Mouse (Mus musculus): ENCODE results near the gene Emc10. TPM values are rescaled to one million over a fixed set of nuclear protein-coding genes. Genes with fewer than 3 reads are reported as not detected.
A peak's percentile ranks its signal among the peaks of the same experiment; 100 is the strongest.

The Emc10 gene
- total RNA-seq, 2 experiments from 2014 or later = 145 to 164 TPM

GRCm38 (mm10) chr7:44527483-44528398, 31.4 kb upstream of the Emc10 start:
- intact Hi-C loops (cut with DNase I) = no loop called here
- DNase-seq (ENCODE audit: low spot score in 2 of 2) = peak; percentile 80 to 81

- intact Hi-C loops (cut with DNase I) = no loop called here
- DNase-seq (ENCODE audit: low spot score in 2 of 2) = no peak
These were observed 30.3 kb upstream of the Emc10 start for GRCm38 (mm10) chr7:44526414-44527154.

- intact Hi-C loops (cut with DNase I) = no loop called here
- peak in 1 of 2 experiments; percentile 49 for DNase-seq (ENCODE audit: low spot score in 2 of 2)
These were observed 28.9 kb upstream of the Emc10 start for GRCm38 (mm10) chr7:44525126-44525832.

GRCm38 (mm10) chr7:44524502-44524901, 28.2 kb upstream of the Emc10 start, which contains the start of gene Mybpc2:
Mybpc2 (minus strand) TSS chr7:44524656.
- intact Hi-C loops (cut with DNase I) = loop anchor here (5.0 kb wide), 2 partner anchors 33 to 128 kb away; no protein-coding TSS in a partner anchor

GRCm38 (mm10) chr7:44523056-44523455, 26.7 kb upstream of the Emc10 start:
- no peak for DNase-seq (ENCODE audit: low spot score in 2 of 2)
- intact Hi-C loops (cut with DNase I) = loop anchor here (5.0 kb wide), 2 partner anchors 34 to 129 kb away; no protein-coding TSS in a partner anchor

More at GRCm38 (mm10) chr7:44524502-44524901, 28.2 kb upstream of the Emc10 start, which contains the start of gene Mybpc2:
- no peak for DNase-seq (ENCODE audit: low spot score in 2 of 2)

- DNase-seq (ENCODE audit: low spot score in 2 of 2) = peak; percentile 38 to 48
- intact Hi-C loops (cut with DNase I) = loop anchor here (5.0 kb wide), 2 partner anchors 36 to 131 kb away; no protein-coding TSS in a partner anchor
These were observed 25.4 kb upstream of the Emc10 start for GRCm38 (mm10) chr7:44521710-44522109.

GRCm38 (mm10) chr7:44520990-44521389, 24.7 kb upstream of the Emc10 start:
- DNase-seq (ENCODE audit: low spot score in 2 of 2) = no peak
- intact Hi-C loops (cut with DNase I) = loop anchor here (5.0 kb wide), 2 partner anchors 36 to 131 kb away; no protein-coding TSS in a partner anchor

- intact Hi-C loops (cut with DNase I) = no loop called here
- no peak for DNase-seq (ENCODE audit: low spot score in 2 of 2)
These were observed 23.0 kb upstream of the Emc10 start for GRCm38 (mm10) chr7:44519240-44519913.

- DNase-seq (ENCODE audit: low spot score in 2 of 2) = no peak
- intact Hi-C loops (cut with DNase I) = no loop called here
These were observed 11.2 kb upstream of the Emc10 start for GRCm38 (mm10) chr7:44507491-44507890.

GRCm38 (mm10) chr7:44501563-44502115, 5.3 kb upstream of the Emc10 start:
- intact Hi-C loops (cut with DNase I) = loop anchor here (2.0 to 5.0 kb wide), 3 partner anchors 47 to 151 kb away; partner anchors contain the start of gene Pold1
- DNase-seq (ENCODE audit: low spot score in 2 of 2) = peak; percentile 81 to 85

GRCm38 (mm10) chr7:44500046-44500445, 3.7 kb upstream of the Emc10 start:
- intact Hi-C loops (cut with DNase I) = loop anchor here (2.0 to 5.0 kb wide), 3 partner anchors 49 to 152 kb away; partner anchors contain the start of gene Pold1
- DNase-seq (ENCODE audit: low spot score in 2 of 2) = no peak

- no peak for DNase-seq (ENCODE audit: low spot score in 2 of 2)
- intact Hi-C loops (cut with DNase I) = no loop called here
These were observed 2.6 kb upstream of the Emc10 start for GRCm38 (mm10) chr7:44498922-44499321.

- no peak for DNase-seq (ENCODE audit: low spot score in 2 of 2)
- intact Hi-C loops (cut with DNase I) = no loop called here
These were observed 1.2 kb upstream of the Emc10 start for GRCm38 (mm10) chr7:44497361-44498055.

- intact Hi-C loops (cut with DNase I) = no loop called here
- no peak for DNase-seq (ENCODE audit: low spot score in 2 of 2)
These were observed 411 bp upstream of the Emc10 start for GRCm38 (mm10) chr7:44496771-44497109.

- intact Hi-C loops (cut with DNase I) = loop anchor here (2.0 kb wide), 1 partner anchor 20 kb away; no protein-coding TSS in a partner anchor
- DNase-seq (ENCODE audit: low spot score in 2 of 2) = no peak
These were observed 1.2 kb downstream of the Emc10 start for GRCm38 (mm10) chr7:44495086-44495485.

- intact Hi-C loops (cut with DNase I) = loop anchor here (2.0 kb wide), 1 partner anchor 20 kb away; no protein-coding TSS in a partner anchor
- no peak for DNase-seq (ENCODE audit: low spot score in 2 of 2)
These were observed 1.6 kb downstream of the Emc10 start for GRCm38 (mm10) chr7:44494681-44495080.

- DNase-seq (ENCODE audit: low spot score in 2 of 2) = no peak
- intact Hi-C loops (cut with DNase I) = no loop called here
These were observed 4.0 kb downstream of the Emc10 start for GRCm38 (mm10) chr7:44492166-44492826.
